Mouse (Mus musculus): Measurements from ENCODE around the gene Slc25a19.

DNA sequence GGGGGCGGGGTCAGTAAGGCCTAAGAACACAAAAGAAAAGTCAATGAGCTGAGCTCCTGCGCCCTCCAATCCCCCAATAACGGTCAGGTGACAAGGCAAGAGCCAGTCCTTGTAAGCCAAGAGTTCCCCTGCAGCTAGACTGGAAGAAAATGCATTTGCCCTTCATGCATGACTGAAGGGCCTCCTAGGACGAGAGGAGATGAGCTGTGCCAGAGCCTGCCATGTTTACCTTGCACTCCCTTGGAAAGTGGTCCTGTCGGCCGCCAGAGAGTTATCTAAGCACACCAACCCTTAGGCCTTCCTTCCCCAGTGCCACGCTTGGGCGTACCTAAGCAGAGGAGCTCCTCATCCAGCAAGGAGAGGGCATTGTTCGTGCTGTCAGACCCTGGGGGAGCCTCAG, 40.1 kb downstream of the Slc25a19 start:
- TF ChIP-seq GATA1 (IDR thresholded peaks at IDR 0.05; ENCODE audit: low read length), result no peak
- no peak for TF ChIP-seq TAL1 (IDR thresholded peaks at IDR 0.05; ENCODE audit: low read length)

Measured in erythroblast, embryonic 14.5 days (primary cell).